Comparison of ENCODE assay signal across 20 mouse cellular contexts in genomic region chr9:96875704-96876103, GRCm38 (mm10). TPM values are rescaled to one million over a fixed set of nuclear protein-coding genes. Genes with fewer than 3 reads are reported as not detected.
DNase-seq lines count a peak whose midpoint lies in the region; ATAC-seq and TF ChIP-seq lines count a peak whose summit lies in the region.
"Had no signal": no experiment of that assay in that cellular context is flagged by ENCODE, and none has a peak within 500 bp of the region (broad histone marks: within the 10 kb centered on the region; RNA-seq: fewer than 3 reads in every experiment).

No protein-coding gene starts in this region.

- no peak for DNase-seq in heart, adult 18-20 months
- no peak for DNase-seq in testis, postnatal 10 days (ENCODE audit: low spot score)
- no peak for DNase-seq in layer of hippocampus, postnatal 25 days (ENCODE audit: extremely low spot score in 1 of 2, low spot score in 1 of 2)
- DNase-seq in forebrain, embryonic 14.5 days (ENCODE audit: low spot score) = no peak
- DNase-seq: embryo, embryonic 11 days; gastrocnemius, postnatal 25 days; kidney, adult 2 months; kidney, postnatal 14 days; lung, embryonic 14.5 days; midbrain, embryonic 14.5 days; thymus, postnatal 14 days had no signal

- no peaks in the 10 kb centered on the region for H3K36me3 ChIP-seq in heart, embryonic 11.5 days (ENCODE audit: control insufficient read depth, insufficient read depth, low read length)
- H3K36me3 ChIP-seq in testis, adult 2 months (ENCODE audit: control insufficient read depth, insufficient read depth, low read length) = no peaks in the 10 kb centered on the region
- H3K36me3 ChIP-seq in intestine, embryonic 15.5 days = no peaks in the 10 kb centered on the region
- no peaks in the 10 kb centered on the region for H3K36me3 ChIP-seq in forebrain, embryonic 14.5 days (ENCODE audit: control insufficient read depth, insufficient read depth, low read length)
- H3K36me3 ChIP-seq: forebrain, embryonic 12.5 days; hindbrain, embryonic 15.5 days; liver, embryonic 12.5 days had no signal

- peak overlapping the region; percentile 67 for H3K27ac ChIP-seq in heart, embryonic 11.5 days (ENCODE audit: low read depth, low read length)
- H3K27ac ChIP-seq in testis, adult 2 months (ENCODE audit: control insufficient read depth, insufficient read depth, low read depth, low read length) = peak overlapping the region; percentile 73
- peak overlapping the region; percentile 62 for H3K27ac ChIP-seq in intestine, embryonic 15.5 days
- no peak overlapping the region for H3K27ac ChIP-seq in forebrain, embryonic 14.5 days (ENCODE audit: low read depth, low read length)
- H3K27ac ChIP-seq: forebrain, embryonic 12.5 days; hindbrain, embryonic 15.5 days; left cerebral cortex, adult 2 months; liver, embryonic 12.5 days; macrophage had no signal

- no peak overlapping the region for H3K4me3 ChIP-seq in heart, embryonic 11.5 days (ENCODE audit: low read depth, low read length)
- no peak overlapping the region for H3K4me3 ChIP-seq in testis, adult 2 months (ENCODE audit: control insufficient read depth, low read depth, low read length)
- no peak overlapping the region for H3K4me3 ChIP-seq in intestine, embryonic 15.5 days (replicated peaks)
- no peak overlapping the region for H3K4me3 ChIP-seq in forebrain, embryonic 14.5 days (ENCODE audit: low read depth, low read length)
- H3K4me3 ChIP-seq: forebrain, embryonic 12.5 days; hindbrain, embryonic 15.5 days; left cerebral cortex, adult 2 months; liver, embryonic 12.5 days had no signal

- no peaks in the 10 kb centered on the region for H3K27me3 ChIP-seq in heart, embryonic 11.5 days (ENCODE audit: control insufficient read depth, insufficient read depth, low read length)
- no peaks in the 10 kb centered on the region for H3K27me3 ChIP-seq in testis, adult 2 months (ENCODE audit: control insufficient read depth, insufficient read depth, low read length)
- H3K27me3 ChIP-seq in intestine, embryonic 15.5 days (replicated peaks) = no peaks in the 10 kb centered on the region
- H3K27me3 ChIP-seq in forebrain, embryonic 14.5 days (replicated peaks; ENCODE audit: control insufficient read depth, insufficient read depth, low read length) = no peaks in the 10 kb centered on the region
- H3K27me3 ChIP-seq: forebrain, embryonic 12.5 days; hindbrain, embryonic 15.5 days; liver, embryonic 12.5 days had no signal

- no peak for TF ChIP-seq CTCF in testis, adult 2 months (IDR thresholded peaks at IDR 0.05; ENCODE audit: control insufficient read depth, insufficient read depth, insufficient replicate concordance, low read depth, low read length)

- no peak overlapping the region for H3K9ac ChIP-seq in heart, embryonic 11.5 days (ENCODE audit: low read depth, low read length)
- H3K9ac ChIP-seq in intestine, embryonic 15.5 days = no peak overlapping the region
- no peak overlapping the region for H3K9ac ChIP-seq in forebrain, embryonic 14.5 days (ENCODE audit: low read length)
- H3K9ac ChIP-seq: forebrain, embryonic 12.5 days; hindbrain, embryonic 15.5 days; liver, embryonic 12.5 days; lung, embryonic 14.5 days had no signal

- 38% methylated on average over 4 of the region's 4 CpGs for WGBS in heart, embryonic 11.5 days (ENCODE audit: insufficient replicate concordance)
- 44% methylated on average over 4 of the region's 4 CpGs for WGBS in intestine, embryonic 15.5 days
- WGBS in forebrain, embryonic 14.5 days = 75% methylated on average over 4 of the region's 4 CpGs

- no peak for ATAC-seq in heart, embryonic 11.5 days (replicated peaks; ENCODE audit: insufficient number of reproducible peaks, low FRiP score, low TSS enrichment)
- peak; percentile 50; the same call in 1 of the 2 replicates for ATAC-seq in intestine, embryonic 15.5 days
- ATAC-seq in forebrain, embryonic 14.5 days = no peak
- ATAC-seq: CD4-positive, CD25-positive, alpha-beta regulatory T cell, adult 4 months; liver, embryonic 12.5 days had no signal

- 0 out of 2 replicates have a peak, but pooled peaks cover 3% of the 10 kb centered on the region for H3K9me3 ChIP-seq in heart, embryonic 11.5 days (replicated peaks; ENCODE audit: control insufficient read depth, low read length)
- H3K9me3 ChIP-seq in intestine, embryonic 15.5 days = 0 out of 2 replicates have a peak, but pooled peaks cover 4% of the 10 kb centered on the region
- H3K9me3 ChIP-seq in forebrain, embryonic 14.5 days (replicated peaks; ENCODE audit: control insufficient read depth, low read length) = no peaks in the 10 kb centered on the region
- H3K9me3 ChIP-seq: hindbrain, embryonic 15.5 days; liver, embryonic 12.5 days had no signal

- no peak overlapping the region for H3K4me2 ChIP-seq in heart, embryonic 11.5 days
- H3K4me2 ChIP-seq in intestine, embryonic 15.5 days (replicated peaks) = no peak overlapping the region
- no peak overlapping the region for H3K4me2 ChIP-seq in forebrain, embryonic 14.5 days (ENCODE audit: low read length)
- H3K4me2 ChIP-seq: forebrain, embryonic 12.5 days; hindbrain, embryonic 15.5 days; liver, embryonic 12.5 days; lung, embryonic 14.5 days had no signal

- TF ChIP-seq POLR2A in testis, adult 2 months (IDR thresholded peaks at IDR 0.05; ENCODE audit: control insufficient read depth, low read depth, low read length) = no peak

- H3K4me1 ChIP-seq in heart, embryonic 11.5 days (ENCODE audit: control insufficient read depth, insufficient read depth, low read length) = peaks cover 33% of the 10 kb centered on the region
- no peaks in the 10 kb centered on the region for H3K4me1 ChIP-seq in testis, adult 2 months (ENCODE audit: control insufficient read depth, insufficient read depth, low read length)
- H3K4me1 ChIP-seq in intestine, embryonic 15.5 days (replicated peaks) = peaks cover 20% of the 10 kb centered on the region
- 0 out of 2 replicates have a peak, but pooled peaks cover 2% of the 10 kb centered on the region for H3K4me1 ChIP-seq in forebrain, embryonic 14.5 days (ENCODE audit: control insufficient read depth, insufficient read depth, low read length)
- H3K4me1 ChIP-seq: liver, embryonic 12.5 days had no signal

RNA-seq across cellular contexts. Expression of gene Pxylp1, which starts 16.8 kb away (rescaled TPM):
- 31.3 and 33.7 TPM in 2 replicates for polyA plus RNA-seq in heart, embryonic 11.5 days (2014; fragmentation: Nextera tagmentation; extraction: Ambion mirVana)
- 10 to 100 TPM; 11.7 to 15.8 TPM for total RNA-seq in heart, adult 18-20 months (2021)
- polyA plus RNA-seq in testis, adult 2 months (2012; rRNA removed) = 3.7 and 4.5 TPM in 2 replicates
- 37.6 and 41.5 TPM in 2 replicates for polyA plus RNA-seq in intestine, embryonic 15.5 days (2015; fragmentation: Nextera tagmentation; extraction: Ambion mirVana)
- total RNA-seq in layer of hippocampus, postnatal 25 days (2021) = 10 to 100 TPM; 15.4 to 16.3 TPM
- 36.7 and 45.4 TPM in 2 replicates for polyA plus RNA-seq in forebrain, embryonic 14.5 days (2014; fragmentation: Nextera tagmentation; extraction: Ambion mirVana)
